Mouse (Mus musculus) heart, postnatal 25 days (tissue): ENCODE measurements at regions not wholly inside any gene's neighbourhood (a gene's known extent, or its start where the extent isn't known, plus 50 kb on each side); places are given as distances from the start of the nearest gene placed in this dataset.
A peak's percentile ranks its signal among the peaks of the same experiment; 100 is the strongest.

Experiments used
- DNase-seq: peaks from one replicate; pipeline ENCODE4 v3.0.0; 2022; ENCODE audit warnings: low spot score
- intact Hi-C: fragments of 180-260 bp; cut with DNase I; formaldehyde crosslinking; loops from one replicate; pipeline ENCODE4 v1.15.1; 2025

- DNase-seq: no peak
- intact Hi-C loops: no loop called here
Observed at GRCm38 (mm10) chr16:29826927-29827326, 237.3 kb upstream of the Hes1 start.

DNA sequence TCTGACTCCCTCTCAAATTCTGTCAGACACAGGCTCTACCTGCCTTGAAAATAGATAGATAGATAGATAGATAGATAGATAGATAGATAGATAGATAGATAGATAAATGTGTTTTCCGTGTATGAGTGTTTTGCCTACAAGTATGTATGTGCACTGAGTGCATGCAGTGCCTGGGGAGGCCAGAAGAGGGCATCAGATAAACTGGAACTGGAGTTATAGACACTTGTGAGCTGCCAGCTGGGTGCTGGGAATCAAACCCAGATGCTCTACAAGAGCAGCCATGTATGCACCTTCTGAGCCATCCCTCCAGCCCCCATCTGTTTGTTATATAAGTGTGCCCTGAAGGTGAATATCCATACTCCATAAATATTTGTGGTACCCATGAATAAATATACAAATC, 236.4 kb upstream of the Hes1 start:
- intact Hi-C loops: no loop called here
- no peak for DNase-seq

- peak; percentile 60 for DNase-seq
- intact Hi-C loops: no loop called here
Observed at GRCm38 (mm10) chr16:29829457-29829856, 234.7 kb upstream of the Hes1 start.

DNA sequence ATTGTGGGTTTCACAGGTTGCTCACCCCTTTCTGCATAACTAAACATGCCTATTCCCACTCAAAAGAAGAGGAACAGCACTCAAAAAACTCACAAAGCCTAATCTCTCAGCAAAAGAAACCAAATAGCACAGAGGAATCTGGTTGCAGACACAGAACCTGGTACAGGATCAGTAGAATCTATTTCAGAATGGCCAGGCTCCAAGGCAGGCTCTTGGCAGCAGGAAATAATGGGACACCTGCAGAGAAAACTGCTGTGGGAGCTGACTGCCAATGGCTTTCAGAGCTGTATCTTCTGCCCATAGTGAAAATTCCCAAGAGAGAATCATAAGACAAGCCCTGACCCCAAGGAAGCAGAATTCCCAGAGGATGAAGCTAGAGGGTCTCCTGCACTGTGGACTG, 234.1 kb upstream of the Hes1 start:
- DNase-seq: no peak
- intact Hi-C loops: no loop called here

DNA sequence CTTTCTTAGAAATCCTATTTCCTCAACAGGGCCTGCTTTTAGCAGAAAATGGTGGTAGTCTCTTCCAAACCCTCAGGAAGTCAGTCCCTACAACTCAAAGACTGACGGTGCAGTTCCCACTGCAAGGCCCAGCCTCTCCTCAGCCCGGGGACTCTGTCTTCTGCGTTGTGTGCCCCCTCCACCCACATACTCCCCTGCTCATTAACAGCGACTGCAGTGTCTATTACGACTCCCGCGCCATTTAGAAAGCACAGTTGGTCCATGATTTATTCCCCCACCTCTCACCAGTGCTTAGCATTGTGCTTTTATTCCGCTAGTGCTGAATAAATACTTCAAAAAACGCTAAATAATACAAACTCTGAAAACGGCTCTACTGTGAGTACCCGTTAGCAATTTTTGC, 230.9 kb upstream of the Hes1 start:
- no peak for DNase-seq
- intact Hi-C loops: no loop called here

- no peak for DNase-seq
- intact Hi-C loops: no loop called here
Observed at GRCm38 (mm10) chr16:29833875-29834274, 230.3 kb upstream of the Hes1 start.

- no peak for DNase-seq
- intact Hi-C loops: no loop called here
Observed at GRCm38 (mm10) chr16:29834669-29835068, 229.5 kb upstream of the Hes1 start.

DNA sequence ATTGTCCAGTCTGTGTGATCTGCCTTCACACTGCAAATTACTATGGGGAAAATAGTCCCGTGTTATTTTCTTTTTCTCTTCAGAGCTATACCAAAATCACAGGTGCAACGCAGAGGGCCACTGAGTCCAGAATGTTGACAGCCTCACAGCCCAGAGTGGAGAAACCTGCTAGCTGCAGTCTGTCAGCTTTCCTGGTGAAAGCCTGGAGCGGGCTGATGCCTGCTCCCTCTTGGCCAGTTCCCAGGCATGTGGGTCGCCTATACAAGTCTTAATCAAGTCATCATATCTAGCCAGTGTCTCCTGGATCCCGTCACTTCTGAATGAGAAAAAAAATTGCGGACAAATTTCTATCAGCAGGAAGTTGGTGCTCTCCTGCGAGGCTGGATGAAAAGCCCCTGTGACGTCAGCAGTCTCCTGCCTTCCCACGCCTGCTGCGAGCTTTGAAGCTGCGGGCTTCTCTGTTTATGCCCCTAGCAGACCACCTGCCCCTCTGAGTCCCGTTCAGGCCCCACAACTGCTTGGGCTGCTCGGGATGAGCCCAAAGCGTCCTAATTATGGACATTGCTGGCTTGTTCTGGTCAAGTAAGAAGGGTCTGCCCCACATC, 227.1 kb upstream of the Hes1 start:
- no peak for DNase-seq

DNA sequence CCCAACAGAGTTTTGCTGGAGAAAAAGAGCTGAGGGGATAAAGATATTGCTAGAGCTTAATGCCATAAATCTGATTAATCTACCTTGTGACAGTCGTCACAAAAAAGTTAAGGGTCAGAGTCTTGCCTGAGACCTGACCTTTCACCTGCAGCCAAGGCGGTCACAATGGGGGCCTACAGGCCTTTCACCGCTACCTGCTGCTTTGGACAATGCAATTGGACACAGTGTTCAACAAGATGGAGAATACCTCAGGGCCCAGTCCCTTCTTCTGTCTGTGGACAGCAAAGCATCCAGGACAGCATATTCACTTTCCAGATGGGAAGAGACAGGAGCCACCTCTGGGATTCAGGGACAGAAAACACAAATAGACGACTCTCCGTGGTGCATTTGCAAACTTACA, 226.3 kb upstream of the Hes1 start:
- intact Hi-C loops: no loop called here
- DNase-seq: no peak

More for the DNA sequence above, 227.1 kb upstream of the Hes1 start:
- intact Hi-C loops: no loop called here

GRCm38 (mm10) chr16:29838981-29839661, 225.1 kb upstream of the Hes1 start:
- DNase-seq: no peak
- intact Hi-C loops: no loop called here

DNA sequence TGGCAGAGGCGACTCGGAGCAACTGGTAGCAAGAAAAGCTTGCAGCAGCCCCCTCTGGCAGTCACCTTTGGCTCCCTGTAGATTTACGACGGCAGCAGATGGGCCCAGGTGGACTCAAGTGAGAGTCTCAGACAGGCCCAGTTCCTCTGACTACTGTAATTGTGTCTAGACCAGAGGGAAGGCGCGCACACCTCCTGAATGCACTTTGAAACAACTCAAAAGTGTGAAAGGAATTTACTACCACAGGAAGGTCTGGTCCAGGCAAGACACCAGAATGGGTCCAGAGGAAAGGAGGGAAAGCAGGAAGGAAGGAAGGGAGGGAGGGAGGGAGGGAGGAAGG, 224.6 kb upstream of the Hes1 start:
- no peak for DNase-seq
- intact Hi-C loops: no loop called here

DNA sequence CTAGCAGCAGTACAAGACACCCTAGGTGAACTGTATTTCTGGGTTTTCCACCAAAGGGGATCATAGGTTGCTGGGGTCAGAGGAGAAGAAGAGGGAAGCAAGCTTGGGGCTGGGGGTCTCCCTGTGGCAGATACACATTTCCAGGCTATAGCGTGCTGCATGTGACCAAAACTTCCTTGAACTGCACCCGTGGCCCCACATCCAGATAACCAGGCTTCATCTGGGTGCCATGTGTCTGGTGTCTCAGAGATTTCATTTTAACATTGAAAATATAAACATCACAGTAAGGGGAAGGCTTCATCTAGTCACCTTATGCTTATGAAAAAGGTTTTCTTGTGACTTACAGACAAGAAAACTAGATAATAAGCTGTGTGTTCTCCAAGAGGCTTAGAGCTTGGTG, 223.8 kb upstream of the Hes1 start:
- intact Hi-C loops: no loop called here
- DNase-seq: no peak

DNA sequence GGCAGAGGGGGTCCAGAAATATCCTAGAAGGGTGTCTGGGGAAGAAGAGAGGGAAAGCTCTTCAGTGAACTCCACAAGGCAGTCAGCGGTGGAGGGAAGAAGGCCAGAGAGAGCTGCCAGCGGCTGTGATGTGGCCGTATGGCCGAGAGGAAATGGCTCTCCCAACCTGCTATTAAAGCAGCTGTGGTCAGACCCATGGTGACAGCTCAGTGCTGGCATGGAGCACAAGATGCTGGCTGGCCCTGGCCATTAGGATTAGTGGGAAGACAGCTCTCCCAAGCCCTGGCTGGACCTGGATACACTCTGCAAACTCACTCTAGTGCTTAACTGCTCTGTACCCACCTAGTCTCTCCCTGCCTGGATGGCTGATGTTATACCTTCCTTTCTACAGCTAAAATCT, 223.1 kb upstream of the Hes1 start:
- intact Hi-C loops: no loop called here
- no peak for DNase-seq

DNA sequence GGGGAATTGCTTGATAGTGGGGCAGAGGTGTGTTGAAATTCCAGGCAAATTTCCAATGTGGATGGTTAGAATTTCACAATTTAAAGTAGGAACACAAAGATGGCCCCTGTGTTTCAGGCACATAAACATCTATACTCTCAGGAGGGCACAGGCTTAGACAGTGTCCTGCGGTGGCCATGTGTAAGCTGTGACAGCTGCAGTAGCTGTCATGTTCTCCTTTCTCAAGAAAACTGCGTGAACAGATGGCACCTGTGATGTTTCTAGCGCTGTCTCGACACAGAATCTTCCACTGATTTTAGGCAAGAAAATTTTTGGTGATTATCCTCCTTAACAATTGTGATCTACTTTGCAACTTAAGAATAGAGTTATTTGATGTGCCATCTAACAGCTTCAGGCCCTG, 222.1 kb upstream of the Hes1 start:
- no peak for DNase-seq
- intact Hi-C loops: no loop called here

- intact Hi-C loops: no loop called here
- no peak for DNase-seq
Observed at GRCm38 (mm10) chr16:29843490-29843889, 220.7 kb upstream of the Hes1 start.

GRCm38 (mm10) chr16:29844706-29845596, 219.2 kb upstream of the Hes1 start:
- DNase-seq: no peak
- intact Hi-C loops: no loop called here

- no peak for DNase-seq
- intact Hi-C loops: no loop called here
Observed at GRCm38 (mm10) chr16:29845597-29845986, 218.6 kb upstream of the Hes1 start.

- DNase-seq: no peak
- intact Hi-C loops: no loop called here
Observed at GRCm38 (mm10) chr16:29847059-29847458, 217.1 kb upstream of the Hes1 start.

GRCm38 (mm10) chr16:29847734-29848133, 216.4 kb upstream of the Hes1 start:
- intact Hi-C loops: no loop called here
- no peak for DNase-seq

- intact Hi-C loops: no loop called here
- DNase-seq: no peak
Observed at GRCm38 (mm10) chr16:29848527-29848926, 215.7 kb upstream of the Hes1 start.

GRCm38 (mm10) chr16:29849511-29849910, 214.7 kb upstream of the Hes1 start:
- intact Hi-C loops: no loop called here
- no peak for DNase-seq
